Comparison of ENCODE assay signal across 24 mouse cellular contexts in genomic region chr6:83447031-83447430, GRCm38 (mm10). TPM values are rescaled to one million over a fixed set of nuclear protein-coding genes. Genes with fewer than 3 reads are reported as not detected.
DNase-seq lines count a peak whose midpoint lies in the region; ATAC-seq lines count a peak whose summit lies in the region.
"Had no signal": no experiment of that assay in that cellular context is flagged by ENCODE, and none has a peak within 500 bp of the region (broad histone marks: within the 10 kb centered on the region; RNA-seq: fewer than 3 reads in every experiment).

No protein-coding gene starts in this region.

- no peak for ATAC-seq in heart, embryonic 12.5 days (ENCODE audit: insufficient number of reproducible peaks, low FRiP score)
- peak; percentile 21; the same call in 1 of the 2 replicates for ATAC-seq in liver, embryonic 11.5 days (replicated peaks; ENCODE audit: low FRiP score)
- ATAC-seq in liver, embryonic 15.5 days (ENCODE audit: insufficient read depth), result peak; percentile 56
- ATAC-seq: activated CD4-positive, CD25-positive, alpha-beta regulatory T cell, adult 4 months; forebrain, embryonic 14.5 days; hindbrain, embryonic 16.5 days; Patski had no signal

- H3K27ac ChIP-seq in heart, embryonic 12.5 days (ENCODE audit: poor library complexity, severe bottlenecking), result no peak overlapping the region
- H3K27ac ChIP-seq in liver, embryonic 11.5 days (ENCODE audit: low read depth, low read length), result no peak overlapping the region
- 0 out of 2 replicates have a peak overlapping the region, but pooled peaks have one; percentile 10 for H3K27ac ChIP-seq in liver, embryonic 15.5 days (replicated peaks)
- H3K27ac ChIP-seq: embryonic facial prominence, embryonic 15.5 days; forebrain, embryonic 10.5 days; gastrocnemius, adult 2 months; hindbrain, embryonic 12.5 days had no signal

- no peak for DNase-seq in heart, adult 11 months
- no peak for DNase-seq in liver, embryonic 11.5 days (ENCODE audit: low spot score)
- no peak for DNase-seq in liver
- no peak for DNase-seq in kidney, adult 8-10 months
- no peak for DNase-seq in layer of hippocampus, adult 18-20 months (ENCODE audit: low spot score in 2 of 2)
- DNase-seq: adrenal gland, postnatal 14 days; cerebellum, adult 11-12 months; cerebellum, adult 9-10 months; cerebellum, postnatal 25 days; gastrocnemius, adult 2 months; gastrocnemius, postnatal 25 days; heart, postnatal 10 days; heart, postnatal 4 days had no signal

- no peak overlapping the region for H3K4me3 ChIP-seq in heart, embryonic 12.5 days
- H3K4me3 ChIP-seq in liver, embryonic 11.5 days (ENCODE audit: low read depth, low read length), result no peak overlapping the region
- H3K4me3 ChIP-seq in liver, embryonic 15.5 days (replicated peaks), result no peak overlapping the region
- H3K4me3 ChIP-seq: embryonic facial prominence, embryonic 15.5 days; erythroblast, embryonic 14.5 days; forebrain, embryonic 10.5 days; gastrocnemius, adult 2 months; hindbrain, embryonic 12.5 days had no signal

- H3K27me3 ChIP-seq in heart, embryonic 12.5 days (replicated peaks), result no peaks in the 10 kb centered on the region
- no peaks in the 10 kb centered on the region for H3K27me3 ChIP-seq in liver, embryonic 11.5 days (replicated peaks; ENCODE audit: control insufficient read depth, insufficient read depth, low read length)
- H3K27me3 ChIP-seq in liver, embryonic 15.5 days, result no peaks in the 10 kb centered on the region
- H3K27me3 ChIP-seq: CH12.LX; embryonic facial prominence, embryonic 15.5 days; hindbrain, embryonic 12.5 days; Patski had no signal

- peak overlapping the region; percentile 33; the same call in 1 of the 2 replicates for H3K9ac ChIP-seq in heart, embryonic 12.5 days
- no peak overlapping the region for H3K9ac ChIP-seq in liver, embryonic 11.5 days (ENCODE audit: low read depth, low read length)
- H3K9ac ChIP-seq in liver, embryonic 15.5 days, result no peak overlapping the region; the same call in 1 of the 2 replicates
- H3K9ac ChIP-seq: embryonic facial prominence, embryonic 15.5 days; hindbrain, embryonic 12.5 days had no signal

- H3K9me3 ChIP-seq in heart, embryonic 12.5 days (replicated peaks), result no peaks in the 10 kb centered on the region
- H3K9me3 ChIP-seq in liver, embryonic 11.5 days (ENCODE audit: control insufficient read depth, low read length), result no peaks in the 10 kb centered on the region
- H3K9me3 ChIP-seq in liver, embryonic 15.5 days (replicated peaks), result no peaks in the 10 kb centered on the region
- H3K9me3 ChIP-seq: embryonic facial prominence, embryonic 15.5 days; forebrain, embryonic 10.5 days; hindbrain, embryonic 12.5 days had no signal

- peaks cover 100% of the 10 kb centered on the region for H3K4me1 ChIP-seq in heart, embryonic 12.5 days (replicated peaks)
- H3K4me1 ChIP-seq in liver, embryonic 11.5 days (replicated peaks; ENCODE audit: control insufficient read depth, insufficient read depth, low read length), result peaks cover 88% of the 10 kb centered on the region
- peaks cover 95% of the 10 kb centered on the region for H3K4me1 ChIP-seq in liver, embryonic 15.5 days (replicated peaks)

- WGBS in heart, embryonic 12.5 days, result 74% methylated on average over 7 of the region's 7 CpGs
- WGBS in liver, embryonic 11.5 days, result 54% methylated on average over 7 of the region's 7 CpGs
- WGBS in liver, embryonic 15.5 days (ENCODE audit: insufficient replicate concordance), result 50% methylated on average over 7 of the region's 7 CpGs

- H3K4me2 ChIP-seq in heart, embryonic 12.5 days, result no peak overlapping the region
- H3K4me2 ChIP-seq in liver, embryonic 11.5 days, result peak overlapping the region; percentile 30; the same call in 1 of the 2 replicates
- H3K4me2 ChIP-seq in liver, embryonic 15.5 days, result no peak overlapping the region
- H3K4me2 ChIP-seq: embryonic facial prominence, embryonic 15.5 days; hindbrain, embryonic 12.5 days had no signal

- peaks cover 24% of the 10 kb centered on the region for H3K36me3 ChIP-seq in heart, embryonic 12.5 days
- peaks cover 2% of the 10 kb centered on the region; the same call in 1 of the 2 replicates for H3K36me3 ChIP-seq in liver, embryonic 11.5 days (ENCODE audit: control insufficient read depth, insufficient read depth, low read length)
- H3K36me3 ChIP-seq in liver, embryonic 15.5 days (replicated peaks), result peaks cover 4% of the 10 kb centered on the region

RNA-seq across cellular contexts. Expression of gene Tet3, which starts 11.9 kb away (rescaled TPM):
- 31.3 and 33.6 TPM in 2 replicates for polyA plus RNA-seq in heart, embryonic 12.5 days (2016; fragmentation: Nextera tagmentation; extraction: Ambion mirVana)
- 22.0 and 22.8 TPM in 2 replicates for polyA plus RNA-seq in liver, embryonic 11.5 days (2014; fragmentation: Nextera tagmentation; extraction: Ambion mirVana)
- 10.8 and 11.4 TPM in 2 replicates for polyA plus RNA-seq in liver, embryonic 15.5 days (2015; fragmentation: Nextera tagmentation; extraction: Ambion mirVana)
- 10 to 100 TPM; 53.2 to 58.7 TPM for total RNA-seq in layer of hippocampus, adult 18-20 months (2021)

RNA-seq across cellular contexts. Expression of gene Dguok, which starts 59.7 kb away (rescaled TPM):
- polyA plus RNA-seq in heart, embryonic 12.5 days (2016; fragmentation: Nextera tagmentation; extraction: Ambion mirVana), result 46.5 and 52.5 TPM in 2 replicates
- 43.4 and 44.7 TPM in 2 replicates for polyA plus RNA-seq in liver, embryonic 11.5 days (2014; fragmentation: Nextera tagmentation; extraction: Ambion mirVana)
- polyA plus RNA-seq in liver, embryonic 15.5 days (2015; fragmentation: Nextera tagmentation; extraction: Ambion mirVana), result 26.4 and 28.4 TPM in 2 replicates
- total RNA-seq in layer of hippocampus, adult 18-20 months (2021), result 10 to 100 TPM; 28.2 to 33.3 TPM
